Mouse (Mus musculus) forebrain, embryonic 12.5 days (tissue): ENCODE results near the gene Lonp1. TPM values are rescaled to one million over a fixed set of nuclear protein-coding genes. Genes with fewer than 3 reads are reported as not detected.

Experiments
- ATAC-seq: fragments of 200-750 bp; cut with Nextera tagmentation; 2 replicates; pipeline ENCODE4 v1.8.0; 2017; ENCODE audit warnings: moderate TSS enrichment; ENCODE audit not compliant: low FRiP score
- H3K27ac ChIP-seq: fragments of 300-500 bp; sonication (generic); 2 replicates; pipeline ENCODE4 v1.5.1; 2016; ENCODE audit warnings: mild to moderate bottlenecking
- H3K27me3 ChIP-seq: fragments of 300-500 bp; sonication (generic); 2 replicates; pipeline ENCODE4 v1.6.1; 2016; ENCODE audit warnings: mild to moderate bottlenecking
- H3K36me3 ChIP-seq: fragments of 300-500 bp; sonication (generic); replicated peaks from 2 replicates; pipeline ENCODE4 v1.6.1; 2016; ENCODE audit warnings: mild to moderate bottlenecking
- H3K4me1 ChIP-seq: fragments of 300-500 bp; sonication (generic); 2 replicates; pipeline ENCODE4 v1.6.1; 2016
- H3K4me2 ChIP-seq: fragments of 300-500 bp; sonication (generic); 2 replicates; pipeline ENCODE4 v1.6.1; 2016; ENCODE audit warnings: mild to moderate bottlenecking, moderate library complexity
- H3K4me3 ChIP-seq: fragments of 300-500 bp; sonication (generic); replicated peaks from 2 replicates; pipeline ENCODE4 v1.5.1; 2016; ENCODE audit warnings: mild to moderate bottlenecking
- H3K9ac ChIP-seq: fragments of 300-500 bp; sonication (generic); 2 replicates; pipeline ENCODE4 v1.6.1; 2016; ENCODE audit warnings: mild to moderate bottlenecking
- H3K9me3 ChIP-seq: fragments of 300-500 bp; sonication (generic); 2 replicates; pipeline ENCODE4 v1.6.1; 2016
- whole genome bisulfite sequencing: fragments of 180-500 bp; shearing (Covaris S2); methylation state at CpG from one replicate; pipeline ENCODE4 v1.1.7; 2016; 5-methylcytosine and 5-hydroxymethylcytosine counted together
- polyA plus RNA-seq: library from polyadenylated mRNA; unstranded; fragments of >200 nt; fragmentation: Nextera tagmentation; extraction: Ambion mirVana; gene quantifications from 2 replicates; pipeline ENCODE4 v1.2.1, GENCODE M21; 2016

Gene Lonp1
- polyA plus RNA-seq, 1 experiment from 2014 or later = 55.0 TPM

DNA sequence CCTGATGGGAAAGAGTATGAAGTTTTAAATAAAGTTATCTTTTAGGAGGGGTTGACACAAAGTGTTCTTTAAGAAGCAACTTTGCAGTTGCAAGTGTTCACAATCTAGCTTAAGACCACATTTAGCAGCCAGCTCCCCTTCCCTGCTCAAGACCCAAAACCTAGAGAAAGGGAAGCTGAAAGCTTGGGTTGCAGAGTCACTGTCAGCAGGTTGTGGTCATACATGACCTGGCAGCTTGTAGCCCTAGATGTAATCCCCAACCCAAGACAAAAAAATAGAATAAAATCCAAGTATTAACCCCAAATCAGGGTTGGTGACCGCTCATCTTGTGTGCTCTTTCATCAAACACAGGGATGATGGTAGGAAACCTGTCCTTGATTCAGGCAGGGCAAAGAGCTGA lies 43.6 kb downstream of the Lonp1 start:
- Histone ChIP-seq H3K27ac (peak overlapping the region; percentile 95; the same call in 1 of the 2 replicates), H3K4me3 (peak overlapping the region; percentile 93), H3K27me3 (no peaks in the 10 kb centered on the region), H3K4me2 (peak overlapping the region; percentile 97), H3K36me3 (peaks cover 67% of the 10 kb centered on the region), H3K9me3 (no peaks in the 10 kb centered on the region), H3K4me1 (peaks cover 48% of the 10 kb centered on the region), H3K9ac (peak overlapping the region; percentile 91)
- WGBS = 72% methylated on average over 1 of the region's 1 CpGs
- no peak for ATAC-seq

DNA sequence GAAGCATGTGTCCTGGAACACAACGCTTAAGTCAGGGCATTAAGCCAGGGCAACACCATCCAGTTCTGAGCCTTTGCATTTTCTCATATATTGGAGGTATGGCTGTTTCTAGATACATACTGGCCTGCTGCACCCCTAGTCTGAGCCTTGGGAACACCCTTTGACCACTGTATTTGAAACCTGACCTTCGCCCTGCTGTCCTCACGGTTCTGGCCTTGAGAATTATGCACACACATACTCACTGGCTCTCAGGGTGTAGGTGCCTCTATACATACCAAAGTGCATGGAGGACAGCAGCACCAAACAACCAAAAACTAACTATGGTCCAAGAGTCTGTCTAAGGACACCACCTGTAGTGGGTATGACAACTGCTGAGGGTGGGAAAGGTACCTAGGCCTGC lies 53.7 kb downstream of the Lonp1 start:
- Histone ChIP-seq H3K36me3 (peaks cover 92% of the 10 kb centered on the region), H3K27me3 (no peaks in the 10 kb centered on the region), H3K4me1 (0 out of 2 replicates have a peak, but pooled peaks cover 3% of the 10 kb centered on the region), H3K9me3 (no peaks in the 10 kb centered on the region), H3K4me2 (no peak overlapping the region), H3K9ac (no peak overlapping the region), H3K4me3 (no peak overlapping the region), H3K27ac (no peak overlapping the region)
- WGBS = 96% methylated on average over 3 of the region's 3 CpGs
- ATAC-seq = no peak

DNA sequence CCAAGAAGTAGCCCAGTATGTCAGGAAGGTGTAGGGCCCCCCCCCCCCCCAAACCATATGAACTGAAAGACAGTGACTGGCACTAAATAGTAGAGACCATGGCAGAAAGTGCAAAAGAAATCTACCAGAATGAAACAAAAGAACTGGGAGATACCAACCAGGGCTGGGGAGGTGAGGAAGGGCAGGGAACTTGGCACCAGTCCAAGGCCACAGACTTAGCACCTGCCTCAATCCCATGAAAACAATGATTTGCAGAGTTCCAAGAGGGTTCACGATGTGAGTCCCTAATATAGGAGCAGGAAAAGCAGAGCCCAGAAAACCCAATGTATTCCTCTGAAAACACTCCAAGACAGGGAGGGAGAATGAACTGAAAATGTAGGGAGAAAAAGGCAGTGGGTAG lies 54.5 kb downstream of the Lonp1 start:
- Histone ChIP-seq H3K27me3 (no peaks in the 10 kb centered on the region), H3K9ac (no peak overlapping the region), H3K4me2 (no peak overlapping the region), H3K27ac (peak overlapping the region; percentile 38; the same call in 1 of the 2 replicates), H3K4me3 (no peak overlapping the region), H3K9me3 (no peaks in the 10 kb centered on the region), H3K36me3 (peaks cover 92% of the 10 kb centered on the region), H3K4me1 (0 out of 2 replicates have a peak, but pooled peaks cover 3% of the 10 kb centered on the region)
- no peak for ATAC-seq
- 60% methylated on average over 1 of the region's 1 CpGs for WGBS

DNA sequence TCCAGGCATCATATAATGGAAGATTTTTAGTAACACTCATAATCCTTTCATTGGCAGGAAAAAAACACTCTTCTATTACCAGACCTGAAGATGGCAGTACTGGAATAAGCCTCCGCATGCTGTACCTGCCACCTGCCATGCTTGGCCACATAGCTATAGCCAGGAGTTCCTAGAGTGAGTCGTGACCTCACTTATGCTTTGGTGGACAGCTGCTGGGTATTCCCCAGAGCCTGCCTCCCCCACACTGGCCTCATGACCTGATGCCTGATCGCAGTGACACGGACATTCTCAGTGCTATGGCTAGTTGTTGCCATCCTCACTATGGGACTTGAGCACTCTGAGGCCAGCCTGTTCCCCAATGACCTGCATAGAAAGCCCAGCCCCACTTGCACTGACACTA lies 56.4 kb downstream of the Lonp1 start:
- no peaks in the 10 kb centered on the region for H3K9me3 ChIP-seq
- 0 out of 2 replicates have a peak, but pooled peaks cover 3% of the 10 kb centered on the region for H3K4me1 ChIP-seq
- H3K9ac ChIP-seq = no peak overlapping the region
- no peaks in the 10 kb centered on the region for H3K27me3 ChIP-seq
- no peak overlapping the region for H3K4me2 ChIP-seq
- H3K36me3 ChIP-seq = peaks cover 96% of the 10 kb centered on the region
- no peak for ATAC-seq
- 91% methylated on average over 4 of the region's 4 CpGs for WGBS
- no peak overlapping the region for H3K27ac ChIP-seq
- no peak overlapping the region for H3K4me3 ChIP-seq

DNA sequence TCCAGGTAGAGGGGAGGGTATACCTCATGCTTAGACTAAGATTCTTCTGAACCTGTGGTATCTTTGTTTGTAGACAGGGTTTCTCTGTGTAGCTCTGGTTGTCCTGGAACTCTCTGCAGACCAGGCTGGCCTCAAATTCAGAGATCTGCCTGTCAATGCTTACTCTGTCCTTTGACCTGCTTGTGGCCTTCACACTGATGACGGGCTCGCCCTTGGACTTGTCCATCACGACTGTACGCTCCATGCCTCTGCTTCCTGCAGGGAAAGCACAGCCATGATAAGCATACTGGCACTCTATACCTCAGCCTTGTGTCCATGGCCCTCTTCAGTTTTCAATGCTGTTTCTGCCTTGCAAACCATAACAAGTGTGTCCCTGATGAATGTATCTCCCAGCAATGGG lies 59.3 kb downstream of the Lonp1 start:
- H3K9me3 ChIP-seq = no peaks in the 10 kb centered on the region
- no peak overlapping the region for H3K27ac ChIP-seq
- no peak overlapping the region for H3K4me3 ChIP-seq
- ATAC-seq = no peak
- no peaks in the 10 kb centered on the region for H3K27me3 ChIP-seq
- 0 out of 2 replicates have a peak, but pooled peaks cover 1% of the 10 kb centered on the region for H3K4me1 ChIP-seq
- 93% methylated on average over 4 of the region's 4 CpGs for WGBS
- peaks cover 98% of the 10 kb centered on the region for H3K36me3 ChIP-seq
- H3K4me2 ChIP-seq = no peak overlapping the region
- no peak overlapping the region for H3K9ac ChIP-seq

DNA sequence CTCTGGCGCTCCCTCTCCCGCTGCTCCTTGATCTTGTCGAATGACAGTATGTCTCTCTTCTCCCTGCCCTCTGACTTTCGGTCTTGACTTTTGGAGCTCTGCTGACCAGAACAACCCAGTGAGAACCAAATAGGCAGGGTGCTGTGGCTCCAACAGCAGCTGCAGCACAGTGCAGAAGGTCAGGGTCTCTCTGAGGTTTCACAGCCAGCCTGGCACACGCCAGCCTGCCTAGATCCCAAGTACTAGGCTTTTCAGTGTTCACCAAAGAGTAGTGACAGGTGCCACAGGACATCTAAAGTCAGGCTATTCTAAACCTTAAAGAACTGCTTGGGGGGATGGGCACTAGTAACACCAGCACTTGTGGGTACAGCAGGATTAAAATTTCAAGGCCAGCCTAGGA lies 59.8 kb downstream of the Lonp1 start:
- peaks cover 98% of the 10 kb centered on the region for H3K36me3 ChIP-seq
- no peak for ATAC-seq
- no peak overlapping the region for H3K4me3 ChIP-seq
- no peak overlapping the region for H3K9ac ChIP-seq
- H3K4me2 ChIP-seq = no peak overlapping the region
- H3K4me1 ChIP-seq = no peaks in the 10 kb centered on the region
- WGBS = 94% methylated on average over 5 of the region's 5 CpGs
- no peaks in the 10 kb centered on the region for H3K27me3 ChIP-seq
- no peak overlapping the region for H3K27ac ChIP-seq
- H3K9me3 ChIP-seq = no peaks in the 10 kb centered on the region

DNA sequence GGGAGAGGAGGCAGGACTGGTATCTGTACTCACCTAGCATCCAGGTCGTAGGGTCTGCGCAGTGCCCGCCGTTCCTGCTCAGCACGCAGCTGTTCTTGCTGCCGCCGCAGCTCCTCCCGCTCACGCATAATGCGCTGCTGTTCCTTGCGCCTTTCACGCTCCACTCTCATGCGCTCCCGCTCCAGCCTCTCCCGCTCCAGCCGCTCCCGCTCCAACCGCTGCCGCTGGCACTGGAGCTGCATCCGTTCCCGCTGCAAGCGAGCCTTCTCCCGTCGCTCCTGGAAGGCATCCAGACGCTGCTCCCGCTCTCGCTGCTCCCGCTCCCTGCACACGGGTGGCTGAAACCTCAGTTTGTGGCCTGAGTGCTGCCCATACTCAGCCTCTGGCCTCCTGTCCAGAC lies 60.4 kb downstream of the Lonp1 start:
- no peak overlapping the region for H3K9ac ChIP-seq
- H3K36me3 ChIP-seq = peaks cover 98% of the 10 kb centered on the region
- H3K4me1 ChIP-seq = no peaks in the 10 kb centered on the region
- no peak overlapping the region for H3K4me2 ChIP-seq
- no peak for ATAC-seq
- no peaks in the 10 kb centered on the region for H3K27me3 ChIP-seq
- no peaks in the 10 kb centered on the region for H3K9me3 ChIP-seq
- no peak overlapping the region for H3K27ac ChIP-seq
- 96% methylated on average over 29 of the region's 29 CpGs for WGBS
- no peak overlapping the region for H3K4me3 ChIP-seq

Other genes with a start within 250 kb of the Lonp1 start
- gene Ptprs, start 150.4 kb downstream of the Lonp1 start, polyA plus RNA-seq = 330 and 331 TPM in 2 replicates
- not detected in 2 replicates for gene Znrf4, start 114.5 kb downstream of the Lonp1 start, polyA plus RNA-seq
- gene Gm20219, start 72.5 kb downstream of the Lonp1 start, polyA plus RNA-seq = 0.87 and 1.4 TPM in 2 replicates
- 100 and 104 TPM in 2 replicates for gene Safb2, start 42.3 kb downstream of the Lonp1 start, polyA plus RNA-seq
- gene Safb, start 42.1 kb downstream of the Lonp1 start, polyA plus RNA-seq = 180 and 187 TPM in 2 replicates
- 170 and 173 TPM in 2 replicates for gene 2410015M20Rik, start 17.1 kb downstream of the Lonp1 start, polyA plus RNA-seq
- gene Rpl36, start 13.5 kb downstream of the Lonp1 start, polyA plus RNA-seq = 1,181 and 1,289 TPM in 2 replicates
- gene Catsperd, start 1.3 kb upstream of the Lonp1 start, polyA plus RNA-seq = 0.42 and 0.77 TPM in 2 replicates
- gene Ranbp3, start 46.4 kb upstream of the Lonp1 start, polyA plus RNA-seq = 119 and 121 TPM in 2 replicates
- gene Ndufa11, start 90.9 kb upstream of the Lonp1 start, polyA plus RNA-seq = 316 and 323 TPM in 2 replicates
- 15.3 and 15.9 TPM in 2 replicates for gene Vmac, start 91.1 kb upstream of the Lonp1 start, polyA plus RNA-seq
- 3.2 and 5.9 TPM in 2 replicates for gene Nrtn, start 130.6 kb upstream of the Lonp1 start, polyA plus RNA-seq
- gene Dus3l, start 137.9 kb upstream of the Lonp1 start, polyA plus RNA-seq = 46.6 and 49.4 TPM in 2 replicates
- 1.2 and 1.3 TPM in 2 replicates for gene Prr22, start 143.4 kb upstream of the Lonp1 start, polyA plus RNA-seq
- gene Rfx2, start 204.1 kb upstream of the Lonp1 start, polyA plus RNA-seq = 7.2 and 7.8 TPM in 2 replicates
- gene Acsbg2, start 247.6 kb upstream of the Lonp1 start, polyA plus RNA-seq = not detected in 2 replicates
- gene 1700061G19Rik, start 248.6 kb upstream of the Lonp1 start, polyA plus RNA-seq = 0.50 and 0.59 TPM in 2 replicates